Mouse (Mus musculus): ENCODE results near the gene Adtrp.

Adtrp gene

DNA sequence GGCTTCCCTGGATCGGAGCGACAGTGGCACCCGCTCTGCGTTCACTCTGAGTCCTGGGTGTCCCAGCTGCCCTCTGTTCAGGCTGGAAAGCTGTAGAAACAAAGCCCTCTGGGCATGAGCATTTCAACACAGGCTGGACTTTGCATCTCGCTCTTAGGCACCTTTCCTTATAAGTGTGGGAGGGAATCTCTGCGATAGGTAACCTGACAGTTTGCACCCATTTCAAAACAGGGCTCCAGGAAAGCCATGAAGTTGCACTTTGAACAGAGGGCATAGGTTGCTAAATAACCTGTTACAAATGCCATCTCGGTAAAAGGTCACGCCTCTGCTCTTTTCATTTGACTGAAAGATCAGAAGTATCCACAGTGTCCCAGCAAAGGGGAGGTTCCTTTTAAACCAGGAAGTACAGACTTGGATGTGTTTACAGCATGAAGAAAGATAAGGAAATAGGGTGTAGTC is 19.2 kb downstream of the Adtrp start:
- no peak for DNase-seq (ENCODE audit: low read depth, low spot score)

DNA sequence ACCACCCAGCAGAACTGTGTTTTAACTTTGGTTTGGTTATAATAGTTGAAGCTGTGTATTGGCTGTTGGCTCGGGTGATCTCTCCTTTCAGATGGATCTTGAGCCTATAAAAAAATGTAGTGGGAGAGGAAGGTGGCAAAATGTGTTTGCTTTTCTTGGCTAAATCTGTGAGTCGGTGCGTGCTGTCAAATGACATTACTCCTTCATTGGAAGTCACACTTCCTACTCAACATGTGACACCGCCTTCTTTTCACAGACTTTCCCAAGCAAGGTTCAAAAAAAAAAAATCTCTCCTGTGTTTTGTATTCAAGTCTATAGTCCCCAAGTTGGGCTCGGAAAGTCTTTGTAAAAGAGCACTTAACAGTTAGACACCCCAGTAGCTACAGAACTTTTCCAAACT is 19.9 kb downstream of the Adtrp start:
- no peak for DNase-seq (ENCODE audit: low read depth, low spot score)

DNA sequence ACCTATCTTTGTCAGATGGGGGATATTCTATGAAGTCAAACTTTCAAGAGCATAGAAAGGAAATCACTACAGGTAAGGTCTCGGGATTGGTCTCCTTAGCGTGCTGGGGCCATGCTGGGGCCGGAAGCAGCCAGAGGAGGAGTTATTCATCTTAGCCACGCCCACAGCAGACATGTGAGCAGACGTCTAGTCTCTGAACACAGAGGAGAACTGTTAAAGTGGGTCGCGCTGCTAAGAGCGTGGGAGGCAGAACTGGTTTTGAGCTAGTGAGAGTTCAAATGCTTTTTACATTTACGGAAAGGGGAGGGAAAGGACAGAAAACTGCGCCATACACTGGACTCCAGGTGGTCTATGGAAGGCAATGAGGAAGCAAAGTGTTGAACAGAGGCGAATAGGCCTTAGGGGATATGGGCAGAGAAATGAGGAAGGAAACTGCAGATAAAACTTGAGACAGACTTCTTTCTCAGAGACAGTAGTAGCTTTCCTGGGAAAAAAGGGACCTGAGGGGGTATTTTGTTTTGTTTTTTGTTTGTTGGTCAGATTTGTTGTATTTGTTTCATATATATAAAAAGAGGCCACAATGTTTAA is 22.0 kb downstream of the Adtrp start:
- DNase-seq (ENCODE audit: low read depth, low spot score): peak; percentile 86

GRCm38 (mm10) chr13:41823077-41823476 is 24.4 kb downstream of the Adtrp start:
- DNase-seq (ENCODE audit: low read depth, low spot score): no peak

- no peak for DNase-seq (ENCODE audit: low read depth, low spot score)
These were observed 24.9 kb downstream of the Adtrp start for GRCm38 (mm10) chr13:41822617-41823016.

DNA sequence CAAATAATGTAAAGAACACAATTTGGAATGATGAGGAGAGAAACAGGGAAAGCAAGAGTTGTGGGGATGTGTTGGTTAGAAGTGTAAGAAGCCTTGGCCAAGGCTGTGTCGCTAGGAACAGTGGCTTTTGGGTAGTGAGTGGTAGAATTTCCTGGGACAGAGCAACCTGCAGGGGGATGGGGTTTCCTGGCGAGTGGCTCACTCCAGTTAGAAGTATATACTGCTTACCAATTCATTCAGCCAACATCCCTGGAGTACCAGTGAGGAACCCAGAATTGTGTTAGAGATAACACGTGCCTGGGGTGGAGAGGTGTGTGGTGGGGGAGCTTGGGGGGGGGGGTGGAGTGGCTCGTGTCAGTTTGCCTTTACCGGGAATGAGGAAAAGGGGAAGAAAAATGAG is 25.4 kb downstream of the Adtrp start:
- DNase-seq (ENCODE audit: low read depth, low spot score): no peak

- DNase-seq (ENCODE audit: low read depth, low spot score): no peak
These were observed 26.5 kb downstream of the Adtrp start for GRCm38 (mm10) chr13:41820947-41821346.

DNA sequence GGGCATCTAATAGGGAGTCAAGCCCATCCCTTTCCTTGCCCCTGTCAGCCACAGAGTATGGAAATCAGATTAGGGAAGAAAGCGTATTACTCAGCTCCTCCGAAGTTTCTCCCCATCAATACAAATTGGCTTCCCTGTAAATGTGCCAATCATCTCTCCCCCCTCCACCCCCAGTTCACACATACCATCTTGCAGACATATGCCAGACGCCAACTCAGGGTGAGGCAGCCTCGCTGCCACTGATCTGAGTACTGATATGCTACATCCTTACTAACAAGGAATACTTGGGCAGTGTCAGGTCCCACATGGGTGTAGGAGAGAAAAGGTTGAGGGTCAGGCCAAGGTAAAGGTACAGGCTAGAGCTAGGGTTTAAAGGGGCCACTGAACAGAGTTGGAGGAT is 27.6 kb downstream of the Adtrp start:
- DNase-seq (ENCODE audit: low read depth, low spot score): no peak

DNA sequence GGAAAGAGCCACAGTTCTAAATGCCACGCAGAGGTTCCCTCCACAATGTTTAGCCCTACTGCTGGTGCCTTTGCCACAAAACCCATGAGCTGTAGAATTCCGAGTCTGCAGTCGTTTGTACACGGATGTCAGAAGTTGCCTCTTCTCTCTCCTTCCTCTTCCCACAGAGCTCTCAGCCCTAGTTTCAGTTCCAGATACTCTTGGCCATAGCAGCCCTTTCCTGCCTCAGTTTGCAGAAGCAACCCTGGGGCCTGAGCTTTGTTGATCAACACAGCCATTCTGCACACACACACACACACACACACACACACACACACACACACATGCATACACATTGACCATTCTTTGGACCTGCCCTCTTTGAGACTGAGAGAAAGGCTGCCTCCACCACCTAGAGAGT is 28.0 kb downstream of the Adtrp start:
- DNase-seq (ENCODE audit: low read depth, low spot score): no peak

DNA sequence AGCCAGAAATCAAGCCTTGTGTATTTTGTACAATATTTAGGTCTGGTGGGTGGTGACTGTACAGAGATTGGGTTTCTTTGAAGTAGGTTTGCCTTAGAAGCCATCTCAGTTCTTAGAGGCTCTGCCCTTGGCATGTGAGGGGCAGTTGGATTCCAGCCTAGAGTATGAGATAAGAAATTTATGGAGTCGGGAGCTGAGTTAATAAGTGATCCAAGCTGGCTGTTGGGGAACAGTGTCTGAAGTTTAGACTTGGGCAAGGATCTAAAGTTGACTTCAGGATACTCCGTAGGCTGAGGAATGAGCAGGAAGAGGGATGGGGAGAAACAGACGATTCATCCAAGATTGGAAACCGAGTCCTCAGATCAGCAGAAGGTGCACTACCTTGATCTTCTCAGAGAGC is 29.9 kb downstream of the Adtrp start:
- DNase-seq (ENCODE audit: low read depth, low spot score): no peak

DNA sequence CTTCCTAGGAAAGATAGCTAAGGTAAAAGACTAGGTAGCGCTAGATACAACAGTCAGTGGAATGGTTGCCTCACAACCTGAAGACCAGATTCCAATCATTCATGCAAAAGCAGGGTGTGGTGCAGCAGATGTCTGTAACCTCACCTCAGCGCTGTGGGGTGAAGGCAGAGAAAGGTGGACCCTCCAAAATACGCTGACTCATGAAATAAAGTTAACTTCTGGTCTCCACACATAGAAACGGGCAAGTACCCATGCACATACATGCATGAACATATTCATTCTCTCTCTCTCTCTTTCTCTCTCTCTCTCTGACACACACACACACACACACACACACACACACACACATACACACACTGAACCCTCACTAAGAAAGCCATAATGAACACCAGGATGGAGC is 30.8 kb downstream of the Adtrp start:
- no peak for DNase-seq (ENCODE audit: low read depth, low spot score)

GRCm38 (mm10) chr13:41810776-41811175 is 36.7 kb downstream of the Adtrp start:
- DNase-seq (ENCODE audit: low read depth, low spot score): no peak

DNA sequence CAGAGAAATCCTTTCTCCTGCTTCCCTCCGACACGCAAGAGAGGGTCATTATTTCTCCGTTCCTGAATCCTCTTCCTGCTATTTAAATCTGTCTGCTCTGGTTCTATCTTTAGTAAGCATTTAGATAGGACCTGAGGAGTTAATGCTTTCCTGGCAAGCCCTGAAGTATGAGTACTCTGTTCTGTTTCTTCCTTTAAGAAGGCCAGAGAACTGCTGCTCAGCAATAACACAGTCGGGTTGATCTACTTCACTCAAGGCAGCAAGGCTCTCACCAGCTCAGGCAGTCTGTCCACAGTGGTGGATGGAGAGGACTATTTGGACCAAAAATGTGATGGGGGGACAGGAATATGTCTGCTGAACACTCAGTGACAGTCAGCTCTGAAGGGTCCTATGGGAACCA is 39.7 kb downstream of the Adtrp start:
- no peak for DNase-seq (ENCODE audit: low read depth, low spot score)

- DNase-seq (ENCODE audit: low read depth, low spot score): no peak
These were observed 40.2 kb downstream of the Adtrp start for GRCm38 (mm10) chr13:41807300-41807699.

GRCm38 (mm10) chr13:41805138-41805820 is 42.2 kb downstream of the Adtrp start:
- DNase-seq (ENCODE audit: low read depth, low spot score): no peak

- DNase-seq (ENCODE audit: low read depth, low spot score): no peak
These were observed 43.7 kb downstream of the Adtrp start for GRCm38 (mm10) chr13:41803656-41804265.

DNA sequence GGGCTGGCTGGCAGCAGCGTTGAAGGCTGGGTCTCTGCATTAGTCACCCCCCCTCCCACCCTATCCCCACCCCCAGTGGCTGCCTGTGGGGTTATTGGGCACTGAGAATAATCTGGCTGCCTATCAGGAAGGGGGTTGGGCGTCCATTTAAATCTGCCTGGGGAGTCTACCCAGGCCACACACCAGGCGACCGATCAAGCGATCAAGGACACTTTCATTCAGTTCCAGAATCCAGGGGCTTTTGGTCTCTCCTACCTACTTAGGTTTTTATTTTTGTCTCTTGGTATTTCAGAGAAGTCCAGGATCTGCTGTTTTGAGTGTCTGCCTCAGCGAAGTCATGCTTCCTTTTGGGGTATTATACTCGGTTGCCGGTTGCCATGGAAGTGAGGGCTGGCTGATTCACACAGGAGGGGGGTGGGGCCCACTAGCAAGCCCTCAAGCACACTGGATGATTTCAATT is 46.3 kb downstream of the Adtrp start:
- DNase-seq (ENCODE audit: low read depth, low spot score): peak; percentile 46

- no peak for DNase-seq (ENCODE audit: low read depth, low spot score)
These were observed 54.6 kb downstream of the Adtrp start for GRCm38 (mm10) chr13:41792849-41793248.

DNA sequence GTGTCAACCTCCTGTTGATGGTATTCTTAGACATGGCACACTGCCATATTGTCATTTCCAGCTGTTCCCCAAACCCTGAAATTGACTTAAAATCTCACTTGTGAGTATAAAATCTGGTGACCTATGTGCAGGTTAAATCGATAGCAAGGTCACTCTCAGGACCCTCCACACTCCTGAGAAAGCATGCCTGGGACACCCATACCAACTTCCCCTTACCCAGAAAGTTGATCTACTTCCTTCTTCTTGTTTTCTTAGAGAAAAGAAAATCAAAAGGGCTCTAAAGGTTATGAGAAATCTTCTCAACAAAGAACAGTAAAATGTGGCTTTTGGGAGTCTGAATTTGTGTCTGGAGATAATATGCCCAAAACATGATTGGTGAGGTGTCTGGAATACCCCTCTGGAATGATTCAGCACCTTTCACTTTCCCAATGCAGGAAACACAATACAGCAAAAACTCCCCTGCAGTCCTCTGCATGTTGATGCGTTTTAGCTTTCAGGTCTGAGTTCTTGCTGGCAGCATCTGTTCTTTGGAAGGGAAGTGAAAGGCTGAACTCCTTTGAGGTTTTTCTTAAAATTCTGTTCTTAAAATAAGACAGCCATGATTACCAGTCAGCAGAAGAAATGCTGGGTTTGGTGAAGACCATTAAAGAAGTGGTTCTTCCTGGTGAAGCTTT is 59.5 kb downstream of the Adtrp start:
- peak; percentile 15 for DNase-seq (ENCODE audit: low read depth, low spot score)

DNA sequence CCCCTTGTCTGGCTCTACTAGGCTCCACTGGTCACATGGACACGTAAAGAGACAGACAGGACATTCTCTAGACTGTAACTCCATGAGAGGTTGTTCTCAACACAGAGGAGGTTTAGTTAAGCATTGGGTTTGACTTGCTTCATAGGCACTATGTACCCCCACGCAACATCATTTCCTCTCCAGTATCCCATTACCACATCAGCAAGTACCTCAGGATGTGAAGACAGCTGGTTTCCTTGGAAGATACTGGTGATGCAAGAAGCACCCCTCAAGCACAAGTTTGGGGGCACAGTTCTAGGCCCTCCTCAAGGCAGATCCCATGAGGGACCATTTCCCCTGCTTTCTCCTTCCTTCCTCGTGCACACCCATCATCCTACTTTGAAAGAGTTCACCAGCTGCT is 60.8 kb downstream of the Adtrp start:
- DNase-seq (ENCODE audit: low read depth, low spot score): no peak

GRCm38 (mm10) chr13:41784889-41785701 is 62.4 kb downstream of the Adtrp start:
- DNase-seq (ENCODE audit: low read depth, low spot score): no peak

- DNase-seq (ENCODE audit: low read depth, low spot score): no peak
These were observed 67.2 kb downstream of the Adtrp start for GRCm38 (mm10) chr13:41780296-41780695.

All from CD4-positive, CD25-positive, alpha-beta regulatory T cell, adult 2 months (primary cell).